Mouse (Mus musculus): Measurements from ENCODE around the gene Parvb. TPM values are rescaled to one million over a fixed set of nuclear protein-coding genes. Genes with fewer than 3 reads are reported as not detected.
"Not testable (repeated sequence)": the region's sequence is repeated elsewhere in the genome, so short reads cannot be mapped to it uniquely, and the experiment has no call there.

Gene Parvb
- polyA plus RNA-seq, 1 experiment from 2014 or later, result 2.5 TPM

DNA sequence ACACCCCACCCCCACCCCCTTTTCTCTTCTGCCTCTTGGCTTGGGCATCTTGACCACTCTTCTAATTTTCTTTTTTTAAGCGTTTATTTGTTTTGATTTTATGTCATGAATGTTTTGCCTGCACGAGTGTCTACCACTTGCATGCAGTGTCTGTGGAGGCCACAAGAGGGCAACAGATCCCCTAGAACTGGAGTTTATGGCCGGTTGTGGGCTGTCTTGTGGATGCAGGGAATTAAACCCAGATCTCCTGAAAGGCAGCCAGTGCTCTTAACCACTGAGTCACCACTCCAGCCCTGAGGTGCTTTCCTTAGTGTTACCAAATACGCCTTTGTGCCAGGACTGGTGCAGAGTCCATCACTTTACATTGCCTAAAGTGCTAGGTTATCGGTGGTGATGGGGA, 52.2 kb downstream of the Parvb start:
- Histone ChIP-seq H3K4me3 (ENCODE audit: low read depth, low read length) (no peak overlapping the region), H3K9ac (ENCODE audit: low read length) (no peak overlapping the region), H3K27me3 (replicated peaks; ENCODE audit: control insufficient read depth, insufficient read depth, low read length) (no peaks in the 10 kb centered on the region), H3K4me2 (ENCODE audit: low read length) (no peak overlapping the region), H3K4me1 (ENCODE audit: control insufficient read depth, insufficient read depth, low read length) (no peaks in the 10 kb centered on the region), H3K9me3 (replicated peaks; ENCODE audit: control insufficient read depth, low read length) (no peaks in the 10 kb centered on the region), H3K27ac (ENCODE audit: low read depth, low read length) (no peak overlapping the region), H3K36me3 (ENCODE audit: control insufficient read depth, insufficient read depth, low read length) (no peaks in the 10 kb centered on the region)
- DNase-seq (ENCODE audit: low spot score), result no peak
- ATAC-seq, result no peak
- 63% methylated on average over 5 of the region's 5 CpGs for WGBS

DNA sequence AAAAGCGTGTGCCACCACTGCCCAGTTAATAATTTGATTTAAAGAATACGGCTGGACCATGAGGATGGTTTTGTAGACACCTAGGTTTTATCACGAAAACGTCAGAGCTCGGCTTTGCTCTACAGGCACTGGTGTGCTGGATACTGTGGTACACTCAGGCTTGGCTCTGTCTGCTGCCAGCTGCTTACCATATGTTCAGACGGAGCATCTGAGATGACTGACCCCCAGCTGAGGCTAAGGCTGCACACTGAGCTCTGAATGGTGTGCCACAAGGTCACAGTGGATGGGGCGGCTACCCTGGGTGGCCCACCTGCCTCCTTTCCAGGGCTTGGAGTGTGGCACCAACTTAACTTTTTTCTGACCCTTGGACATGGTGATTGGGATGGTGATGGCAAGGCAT, 53.6 kb downstream of the Parvb start:
- no peak overlapping the region for H3K4me2 ChIP-seq (ENCODE audit: low read length)
- no peaks in the 10 kb centered on the region for H3K9me3 ChIP-seq (replicated peaks; ENCODE audit: control insufficient read depth, low read length)
- ATAC-seq, result no peak
- H3K36me3 ChIP-seq (ENCODE audit: control insufficient read depth, insufficient read depth, low read length), result no peaks in the 10 kb centered on the region
- no peaks in the 10 kb centered on the region for H3K27me3 ChIP-seq (replicated peaks; ENCODE audit: control insufficient read depth, insufficient read depth, low read length)
- H3K27ac ChIP-seq (ENCODE audit: low read depth, low read length), result no peak overlapping the region
- H3K4me1 ChIP-seq (ENCODE audit: control insufficient read depth, insufficient read depth, low read length), result no peaks in the 10 kb centered on the region
- no peak overlapping the region for H3K4me3 ChIP-seq (ENCODE audit: low read depth, low read length)
- DNase-seq (ENCODE audit: low spot score), result no peak
- H3K9ac ChIP-seq (ENCODE audit: low read length), result no peak overlapping the region
- WGBS, result 83% methylated on average over 7 of the region's 7 CpGs

DNA sequence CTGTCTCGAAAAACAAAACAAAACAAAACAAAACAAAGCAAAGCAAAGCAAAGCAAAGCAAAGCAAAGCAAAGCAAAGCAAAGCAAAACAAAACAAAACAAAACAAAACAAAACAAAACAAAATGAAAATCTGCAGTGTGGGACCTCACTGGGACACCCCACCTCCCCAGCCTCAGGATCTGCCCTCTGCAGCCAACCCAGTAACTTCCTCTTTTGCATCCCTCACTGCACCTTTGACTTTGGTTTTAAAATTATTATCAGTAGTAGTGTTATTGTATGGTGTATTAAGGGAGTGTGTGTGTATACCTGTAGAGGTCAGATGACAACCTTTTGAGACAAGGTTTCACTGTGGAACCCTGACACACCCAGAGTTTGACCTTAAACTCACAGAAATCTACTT, 57.1 kb downstream of the Parvb start:
- not testable (repeated sequence) for H3K9me3 ChIP-seq (replicated peaks; ENCODE audit: control insufficient read depth, low read length); H3K4me3 ChIP-seq (ENCODE audit: low read depth, low read length); H3K27me3 ChIP-seq (replicated peaks; ENCODE audit: control insufficient read depth, insufficient read depth, low read length); H3K4me1 ChIP-seq (ENCODE audit: control insufficient read depth, insufficient read depth, low read length); H3K4me2 ChIP-seq (ENCODE audit: low read length); DNase-seq (ENCODE audit: low spot score); H3K36me3 ChIP-seq (ENCODE audit: control insufficient read depth, insufficient read depth, low read length); H3K27ac ChIP-seq (ENCODE audit: low read depth, low read length); ATAC-seq; H3K9ac ChIP-seq (ENCODE audit: low read length)
- 86% methylated on average over 1 of the region's 1 CpGs for WGBS

DNA sequence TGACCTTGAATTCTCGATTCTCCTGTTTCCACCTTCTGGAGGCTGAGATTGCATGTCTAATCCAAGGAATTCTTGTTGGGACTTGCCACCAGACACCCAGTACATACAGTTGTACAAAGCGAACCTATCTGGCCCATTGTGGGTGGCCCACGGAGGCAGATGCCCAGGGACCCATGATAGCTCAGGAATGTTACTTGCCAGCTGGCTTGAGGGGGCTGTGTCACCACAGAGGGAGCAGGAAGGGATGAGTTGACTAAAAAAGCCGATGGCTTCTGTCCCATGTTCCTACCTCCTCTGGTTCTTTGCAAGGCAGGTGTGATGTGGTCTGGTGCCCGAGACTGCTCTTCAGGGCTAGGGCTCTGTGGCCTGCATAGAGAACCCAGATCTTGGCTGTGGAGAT, 59.3 kb downstream of the Parvb start:
- H3K27me3 ChIP-seq (replicated peaks; ENCODE audit: control insufficient read depth, insufficient read depth, low read length), result no peaks in the 10 kb centered on the region
- no peak overlapping the region for H3K4me3 ChIP-seq (ENCODE audit: low read depth, low read length)
- no peaks in the 10 kb centered on the region for H3K9me3 ChIP-seq (replicated peaks; ENCODE audit: control insufficient read depth, low read length)
- no peaks in the 10 kb centered on the region for H3K36me3 ChIP-seq (ENCODE audit: control insufficient read depth, insufficient read depth, low read length)
- H3K4me1 ChIP-seq (ENCODE audit: control insufficient read depth, insufficient read depth, low read length), result no peaks in the 10 kb centered on the region
- 92% methylated on average over 5 of the region's 5 CpGs for WGBS
- ATAC-seq, result no peak
- H3K9ac ChIP-seq (ENCODE audit: low read length), result no peak overlapping the region
- H3K27ac ChIP-seq (ENCODE audit: low read depth, low read length), result no peak overlapping the region
- no peak overlapping the region for H3K4me2 ChIP-seq (ENCODE audit: low read length)
- no peak for DNase-seq (ENCODE audit: low spot score)

DNA sequence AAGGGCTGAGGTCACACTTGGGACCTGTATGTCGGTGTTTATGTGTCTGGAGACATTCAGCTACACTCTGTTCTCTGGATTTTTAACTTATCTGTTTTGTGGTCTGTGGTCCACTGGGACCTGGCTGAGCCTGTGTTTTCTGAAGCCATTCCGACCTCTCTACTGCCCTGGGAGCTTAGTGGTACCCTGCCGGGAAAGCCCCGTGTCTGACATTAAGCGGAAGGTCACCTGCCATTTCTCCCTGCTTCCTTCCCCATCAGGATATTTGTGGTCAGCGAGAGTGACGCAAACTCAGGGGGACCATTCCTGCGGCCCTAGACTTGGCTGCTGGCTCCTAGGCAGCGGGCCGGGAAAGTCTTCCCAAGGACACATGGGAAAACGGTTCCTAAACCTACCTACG, 61.7 kb downstream of the Parvb start:
- Histone ChIP-seq H3K27ac (ENCODE audit: low read depth, low read length) (no peak overlapping the region; the same call in 1 of the 2 replicates), H3K36me3 (ENCODE audit: control insufficient read depth, insufficient read depth, low read length) (no peaks in the 10 kb centered on the region), H3K9ac (ENCODE audit: low read length) (no peak overlapping the region), H3K4me1 (ENCODE audit: control insufficient read depth, insufficient read depth, low read length) (peaks cover under 1% of the 10 kb centered on the region; the same call in 1 of the 2 replicates), H3K9me3 (replicated peaks; ENCODE audit: control insufficient read depth, low read length) (no peaks in the 10 kb centered on the region), H3K27me3 (replicated peaks; ENCODE audit: control insufficient read depth, insufficient read depth, low read length) (no peaks in the 10 kb centered on the region), H3K4me2 (ENCODE audit: low read length) (no peak overlapping the region), H3K4me3 (ENCODE audit: low read depth, low read length) (no peak overlapping the region)
- 74% methylated on average over 12 of the region's 12 CpGs for WGBS
- ATAC-seq, result no peak
- no peak for DNase-seq (ENCODE audit: low spot score)

DNA sequence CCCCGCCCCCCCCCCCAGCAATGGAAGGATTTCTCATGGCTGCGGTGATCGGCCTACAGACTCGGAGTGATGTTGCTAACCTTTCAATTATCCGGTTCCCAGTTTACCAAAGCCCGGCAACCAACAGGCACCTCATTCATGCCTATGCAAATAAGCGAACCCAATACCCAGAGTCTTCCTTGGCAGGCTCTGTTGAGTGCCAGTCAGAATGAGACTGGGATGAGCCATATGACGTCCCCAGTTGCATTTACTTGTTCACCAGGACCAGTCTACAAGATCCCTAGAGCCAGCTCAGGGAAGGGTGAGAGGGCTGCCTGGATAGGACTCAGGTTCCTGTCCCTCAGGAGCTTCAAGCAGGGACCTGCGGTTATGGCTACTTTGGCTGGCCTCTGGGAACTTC, 62.5 kb downstream of the Parvb start:
- H3K27ac ChIP-seq (ENCODE audit: low read depth, low read length), result no peak overlapping the region
- H3K4me2 ChIP-seq (ENCODE audit: low read length), result no peak overlapping the region
- no peaks in the 10 kb centered on the region for H3K36me3 ChIP-seq (ENCODE audit: control insufficient read depth, insufficient read depth, low read length)
- ATAC-seq (no peak), DNase-seq (ENCODE audit: low spot score) (no peak)
- H3K9me3 ChIP-seq (replicated peaks; ENCODE audit: control insufficient read depth, low read length), result no peaks in the 10 kb centered on the region
- H3K4me3 ChIP-seq (ENCODE audit: low read depth, low read length), result no peak overlapping the region
- H3K4me1 ChIP-seq (ENCODE audit: control insufficient read depth, insufficient read depth, low read length), result peaks cover 8% of the 10 kb centered on the region
- WGBS, result 29% methylated on average over 9 of the region's 9 CpGs
- H3K9ac ChIP-seq (ENCODE audit: low read length), result no peak overlapping the region
- H3K27me3 ChIP-seq (replicated peaks; ENCODE audit: control insufficient read depth, insufficient read depth, low read length), result no peaks in the 10 kb centered on the region

DNA sequence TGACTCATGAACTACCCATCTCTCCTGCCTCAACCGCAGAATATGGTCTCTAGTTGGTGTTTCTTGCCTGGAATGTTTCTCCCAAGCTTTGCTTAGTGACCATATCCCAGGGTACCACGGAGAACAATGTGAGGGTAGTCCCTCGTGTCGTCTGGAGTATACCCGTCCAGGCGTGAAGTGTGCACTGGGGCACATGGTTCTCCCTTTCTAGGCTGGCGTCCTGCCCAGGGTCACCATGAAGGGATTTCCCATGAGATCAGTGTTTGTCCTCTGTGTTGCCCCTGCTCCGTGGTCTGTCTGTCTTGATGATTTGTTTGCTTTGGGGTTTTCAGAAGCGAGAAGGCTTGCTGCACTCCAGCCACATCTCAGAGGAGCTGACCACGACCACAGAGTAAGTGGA, 63.4 kb downstream of the Parvb start:
- Histone ChIP-seq H3K36me3 (ENCODE audit: control insufficient read depth, insufficient read depth, low read length) (no peaks in the 10 kb centered on the region), H3K9ac (ENCODE audit: low read length) (no peak overlapping the region), H3K4me1 (ENCODE audit: control insufficient read depth, insufficient read depth, low read length) (peaks cover 17% of the 10 kb centered on the region), H3K4me3 (ENCODE audit: low read depth, low read length) (no peak overlapping the region), H3K27ac (ENCODE audit: low read depth, low read length) (no peak overlapping the region), H3K27me3 (replicated peaks; ENCODE audit: control insufficient read depth, insufficient read depth, low read length) (no peaks in the 10 kb centered on the region), H3K9me3 (replicated peaks; ENCODE audit: control insufficient read depth, low read length) (no peaks in the 10 kb centered on the region), H3K4me2 (ENCODE audit: low read length) (no peak overlapping the region)
- 69% methylated on average over 10 of the region's 10 CpGs for WGBS
- ATAC-seq (no peak), DNase-seq (ENCODE audit: low spot score) (no peak)

DNA sequence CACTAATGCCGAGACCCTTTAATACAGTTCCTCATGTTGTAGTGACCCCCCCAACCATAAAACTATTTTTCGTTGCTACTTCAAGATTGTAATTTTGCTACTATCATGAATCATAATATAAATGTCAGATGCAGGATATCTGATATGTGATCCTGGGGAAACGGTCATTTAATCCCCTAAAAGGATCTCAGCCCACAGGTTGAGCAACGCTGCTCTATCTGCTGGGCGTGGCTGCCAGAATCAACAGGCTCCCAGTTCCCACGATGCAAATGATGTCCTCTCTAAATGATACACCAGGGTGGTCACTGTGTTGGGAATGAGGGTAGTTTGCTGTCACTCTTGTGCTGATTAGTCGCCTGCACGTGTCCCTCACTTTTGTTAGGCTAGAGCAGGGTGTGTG, 65.6 kb downstream of the Parvb start:
- peaks cover 39% of the 10 kb centered on the region for H3K4me1 ChIP-seq (ENCODE audit: control insufficient read depth, insufficient read depth, low read length)
- H3K36me3 ChIP-seq (ENCODE audit: control insufficient read depth, insufficient read depth, low read length), result no peaks in the 10 kb centered on the region
- no peaks in the 10 kb centered on the region for H3K27me3 ChIP-seq (replicated peaks; ENCODE audit: control insufficient read depth, insufficient read depth, low read length)
- H3K4me2 ChIP-seq (ENCODE audit: low read length), result no peak overlapping the region
- WGBS, result 63% methylated on average over 8 of the region's 8 CpGs
- ATAC-seq (no peak), DNase-seq (ENCODE audit: low spot score) (no peak)
- no peak overlapping the region for H3K9ac ChIP-seq (ENCODE audit: low read length)
- H3K27ac ChIP-seq (ENCODE audit: low read depth, low read length), result no peak overlapping the region
- H3K9me3 ChIP-seq (replicated peaks; ENCODE audit: control insufficient read depth, low read length), result no peaks in the 10 kb centered on the region
- no peak overlapping the region for H3K4me3 ChIP-seq (ENCODE audit: low read depth, low read length)

DNA sequence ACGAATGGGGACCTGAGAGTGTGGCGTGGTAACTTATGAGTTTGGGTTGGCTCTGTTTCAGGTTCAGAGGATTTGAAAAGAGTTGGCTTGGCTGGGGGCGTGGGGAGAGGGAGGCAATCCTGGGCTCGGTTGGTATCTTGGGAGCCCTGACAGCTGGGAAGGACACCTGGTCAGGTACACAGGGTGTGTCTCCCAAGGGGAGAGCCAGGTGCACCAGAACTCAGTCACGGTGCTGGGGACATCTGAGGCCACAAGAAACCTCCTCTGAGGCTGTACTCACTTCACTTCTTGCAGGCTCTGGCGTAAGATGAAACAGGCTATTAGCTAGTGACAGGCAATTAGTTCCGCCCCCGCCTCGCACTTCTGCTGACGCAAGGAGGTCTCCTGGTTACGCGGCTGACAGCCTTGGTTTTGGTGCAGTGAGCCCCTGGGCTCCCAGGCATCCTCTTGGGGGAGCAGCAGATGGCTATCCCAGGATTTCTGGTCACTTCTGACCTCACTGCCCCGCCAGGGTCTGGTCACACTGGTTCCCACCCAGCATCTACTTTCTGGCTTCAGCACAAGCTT, 67.0 kb downstream of the Parvb start:
- 22% methylated on average over 13 of the region's 13 CpGs for WGBS
- H3K9ac ChIP-seq (ENCODE audit: low read length), result no peak overlapping the region
- ATAC-seq (no peak), DNase-seq (ENCODE audit: low spot score) (peak; percentile 80)
- H3K4me2 ChIP-seq (ENCODE audit: low read length), result no peak overlapping the region
- no peaks in the 10 kb centered on the region for H3K9me3 ChIP-seq (replicated peaks; ENCODE audit: control insufficient read depth, low read length)
- H3K27ac ChIP-seq (ENCODE audit: low read depth, low read length), result peak overlapping the region; percentile 6; the same call in 1 of the 2 replicates
- peaks cover 52% of the 10 kb centered on the region for H3K4me1 ChIP-seq (ENCODE audit: control insufficient read depth, insufficient read depth, low read length)
- H3K27me3 ChIP-seq (replicated peaks; ENCODE audit: control insufficient read depth, insufficient read depth, low read length), result no peaks in the 10 kb centered on the region
- no peaks in the 10 kb centered on the region for H3K36me3 ChIP-seq (ENCODE audit: control insufficient read depth, insufficient read depth, low read length)
- H3K4me3 ChIP-seq (ENCODE audit: low read depth, low read length), result no peak overlapping the region

Measured in forebrain, embryonic 14.5 days (tissue).